Mouse (Mus musculus): ENCODE measurements at regions not wholly inside any gene's neighbourhood (a gene's known extent, or its start where the extent isn't known, plus 50 kb on each side); places are given as distances from the start of the nearest gene placed in this dataset.

GRCm38 (mm10) chr12:96615850-96616249 is 923.8 kb downstream of the Flrt2 start:
- TF ChIP-seq POLR2A (IDR thresholded peaks at IDR 0.05; ENCODE audit: borderline replicate concordance, extremely low read depth, insufficient read depth, insufficient read length, poor library complexity, severe bottlenecking) (no peak), CTCF (IDR thresholded peaks at IDR 0.05; ENCODE audit: borderline replicate concordance, extremely low read depth, insufficient read depth, insufficient read length) (no peak)

Data from brain, embryonic 14.5 days (tissue).